Mouse (Mus musculus): Measurements from ENCODE around the gene Iqcd. TPM values are rescaled to one million over a fixed set of nuclear protein-coding genes. Genes with fewer than 3 reads are reported as not detected.

Gene Iqcd
- total RNA-seq (2023), result 1 to 10 TPM in 1 of 2 experiments, under 1 TPM in 1; 0.77 to 1.8 TPM

DNA sequence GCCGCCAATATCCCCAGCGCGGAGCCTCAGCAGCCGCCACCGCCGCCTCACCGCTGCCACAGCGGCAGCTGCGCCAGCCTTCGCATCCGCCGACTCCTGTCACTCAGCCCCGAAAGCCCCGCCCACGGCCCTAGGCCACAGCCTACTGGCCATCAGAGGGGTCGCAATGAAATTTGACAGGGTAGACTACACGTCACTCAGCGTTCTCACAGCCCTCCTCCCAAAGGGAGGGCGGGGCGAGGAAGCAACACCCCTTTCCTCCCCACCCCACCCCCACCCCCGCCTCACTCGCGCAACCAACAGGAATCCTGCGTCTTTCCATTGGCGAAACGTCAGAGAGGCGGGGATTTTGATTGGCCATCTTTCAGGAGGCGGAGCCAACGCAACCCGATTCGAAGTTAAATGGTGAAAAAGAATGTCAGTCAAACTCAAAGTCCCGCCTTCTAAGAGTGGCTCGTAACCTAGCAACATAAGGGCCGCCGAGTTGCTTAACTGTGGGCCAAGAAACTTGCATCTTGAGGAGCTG is at the start of gene Iqcd, which contains the start of gene Tpcn1:
Gene Iqcd, plus strand, starts transcription at position 448 of the 526 bp plus-strand sequence.
Gene Tpcn1, minus strand, starts transcription at position 105 of the 526 bp plus-strand sequence.

DNA sequence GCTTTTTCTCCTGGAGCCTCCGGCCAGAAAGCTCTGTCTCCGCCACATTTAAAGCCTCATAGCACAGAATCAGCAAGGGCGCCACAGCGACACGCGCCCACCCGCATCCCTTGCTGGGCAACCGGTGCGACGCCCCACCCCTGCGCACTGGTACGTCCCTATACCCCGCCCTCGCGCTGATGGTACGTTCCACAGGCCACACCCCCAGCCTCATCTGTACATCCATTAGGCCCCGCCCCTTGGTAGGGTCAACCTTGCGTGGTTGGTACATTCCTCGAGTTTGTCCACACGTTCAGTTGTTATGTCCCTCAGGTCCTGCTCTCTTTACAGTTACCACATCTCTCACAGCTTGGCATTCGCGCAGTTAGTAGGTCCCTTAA is 23.6 kb downstream of the Iqcd start, which contains the start of the genes Rita1 and Ddx54:
Gene Rita1, minus strand, starts transcription at position 148 of the 380 bp plus-strand sequence.
Gene Ddx54, plus strand, starts transcription at position 298 of the 380 bp plus-strand sequence.

DNA sequence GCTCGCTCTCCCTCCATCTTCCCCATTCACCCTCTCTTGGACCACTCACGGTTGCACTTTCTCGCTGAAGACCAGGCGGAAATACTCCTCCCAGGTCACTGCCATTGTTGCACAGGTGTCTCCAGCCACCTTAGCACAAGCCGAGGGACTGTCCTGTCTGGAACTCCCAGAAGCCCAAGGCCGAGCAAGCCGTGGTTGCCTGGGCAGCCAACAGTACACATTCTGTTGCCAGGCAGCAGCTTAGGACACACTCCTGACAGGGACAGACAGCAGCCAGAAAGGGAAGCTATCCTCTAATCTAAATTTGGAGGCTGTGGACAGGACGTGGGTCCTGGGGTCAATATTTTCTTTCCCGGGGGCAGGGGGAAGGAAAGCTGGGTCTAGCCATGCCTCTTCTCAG is 45.3 kb downstream of the Iqcd start, which contains the start of gene Cfap73:
Gene Cfap73, minus strand, starts transcription at position 105 of the 400 bp plus-strand sequence.

DNA sequence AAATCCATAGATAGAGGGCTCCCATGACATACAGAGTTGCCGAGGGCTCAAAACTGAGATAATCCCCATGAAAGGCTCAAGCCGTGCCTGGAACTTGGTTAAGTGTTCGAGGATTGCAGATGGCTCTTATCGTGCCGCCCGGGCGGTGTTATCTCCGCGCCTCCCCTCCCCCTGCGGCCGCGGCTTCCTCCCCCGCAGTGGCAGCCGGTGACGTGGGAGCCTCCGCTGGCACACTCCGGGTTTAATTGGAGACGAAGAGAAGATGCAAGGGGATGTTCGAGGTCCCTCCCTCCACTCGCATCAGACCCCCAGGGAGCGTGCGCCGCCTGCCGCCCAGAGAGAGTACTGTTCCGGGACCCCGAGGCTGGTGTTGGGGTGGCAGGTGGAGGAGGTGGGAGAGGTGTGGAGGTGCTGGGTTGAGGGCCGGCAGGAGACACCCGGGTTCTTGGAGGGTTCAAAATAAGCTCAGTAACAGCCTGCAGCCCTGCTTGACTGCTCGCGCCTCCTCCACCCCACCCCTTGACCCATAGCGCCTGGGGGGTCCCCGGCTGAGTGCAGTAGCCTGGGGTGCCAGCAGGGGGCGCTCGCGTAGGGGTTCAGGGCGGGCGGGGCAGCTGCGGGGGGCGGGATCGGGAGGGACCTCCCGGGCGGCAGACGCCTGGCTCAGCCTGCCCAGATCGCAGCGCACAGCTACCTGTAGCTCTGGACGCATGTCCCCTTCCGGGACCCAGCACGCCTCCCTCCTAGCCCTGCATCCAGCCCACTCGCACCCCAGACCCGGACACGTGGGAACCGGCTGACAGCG is 60.0 kb downstream of the Iqcd start, which contains the start of gene Rasal1:
Gene Rasal1, plus strand, starts transcription at position 244 of the 805 bp plus-strand sequence.

Other genes starting within 250 kb of the Iqcd start
- gene Lhx5, start 157.3 kb upstream of the Iqcd start, total RNA-seq (2023), result not detected
- 1 to 10 TPM; 2.4 to 3.9 TPM for gene Sdsl, start 116.2 kb upstream of the Iqcd start, total RNA-seq (2023)
- gene Sds, start 112.5 kb upstream of the Iqcd start, total RNA-seq (2023), result not detected
- gene Plbd2, start 85.4 kb upstream of the Iqcd start, total RNA-seq (2023), result 10 to 100 TPM; 15.5 to 16.6 TPM
- gene Slc8b1, start 77.8 kb upstream of the Iqcd start, total RNA-seq (2023), result 100 to 1,000 TPM; 100 to 120 TPM
- gene Tpcn1, start 343 bp upstream of the Iqcd start, total RNA-seq (2023), result 10 to 100 TPM; 43.0 to 49.6 TPM
- 1 to 10 TPM; 1.6 to 1.7 TPM for gene Rita1, start 23.6 kb downstream of the Iqcd start, total RNA-seq (2023)
- 10 to 100 TPM; 33.9 to 34.4 TPM for gene Ddx54, start 23.7 kb downstream of the Iqcd start, total RNA-seq (2023)
- not detected for gene Cfap73, start 45.2 kb downstream of the Iqcd start, total RNA-seq (2023)
- gene Rasal1, start 59.8 kb downstream of the Iqcd start, total RNA-seq (2023), result under 1 TPM; 0.11 to 0.53 TPM
- under 1 TPM; 0.37 to 0.55 TPM for gene Dtx1, start 122.9 kb downstream of the Iqcd start, total RNA-seq (2023)
- 10 to 100 TPM in 1 of 2 experiments, 1 to 10 TPM in 1; 3.7 to 10.6 TPM for gene Oas2, start 160.8 kb downstream of the Iqcd start, total RNA-seq (2023)
- gene Oas3, start 188.6 kb downstream of the Iqcd start, total RNA-seq (2023), result 10 to 100 TPM; 13.7 to 22.8 TPM
- not detected for gene Oas1e, start 206.5 kb downstream of the Iqcd start, total RNA-seq (2023)
- 1 to 10 TPM; 2.7 to 3.3 TPM for gene Oas1c, start 223.5 kb downstream of the Iqcd start, total RNA-seq (2023)